Mouse (Mus musculus): ENCODE data around the gene Pdgfd.

Pdgfd gene

DNA sequence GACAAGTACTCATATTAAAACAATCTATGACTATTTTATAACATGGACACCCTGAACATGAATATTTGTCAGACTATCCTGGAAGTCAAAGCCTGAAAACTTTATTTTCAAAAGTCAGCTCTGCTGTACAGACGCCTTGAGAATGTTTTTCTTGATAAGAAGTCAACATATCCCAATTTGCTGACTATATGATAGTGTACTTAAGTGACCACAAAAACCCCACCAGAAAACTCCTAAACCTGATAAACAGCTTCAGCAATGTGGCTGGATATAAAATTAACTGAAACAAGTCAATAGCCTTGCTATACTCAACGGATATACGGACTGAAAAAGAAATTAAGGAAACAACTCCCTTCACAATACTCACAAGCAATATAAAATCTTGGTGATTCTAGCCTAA lies 137.5 kb downstream of the Pdgfd start:
- in situ Hi-C loops (cut with MboI; ENCODE audit: low sequenced_read_pairs), result no loop called here

DNA sequence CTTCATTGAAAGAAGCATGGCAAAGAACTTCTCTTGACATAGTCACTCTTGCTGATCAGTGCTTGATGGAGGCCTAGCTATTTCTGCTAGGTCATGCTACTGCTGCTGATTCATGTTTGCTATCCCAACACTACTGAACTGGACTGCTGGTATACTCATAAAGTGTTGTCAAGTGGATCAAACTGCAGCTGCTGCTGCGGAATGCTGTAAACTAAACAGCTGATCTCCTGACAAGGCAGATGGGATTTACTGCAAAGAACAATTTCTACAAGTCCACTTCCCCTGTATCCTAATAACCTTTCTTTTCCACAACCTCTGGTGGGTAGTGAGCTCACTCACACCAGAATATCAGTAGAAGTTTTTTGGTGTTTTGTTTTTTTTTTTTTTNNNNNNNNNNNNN lies 148.7 kb downstream of the Pdgfd start:
- in situ Hi-C loops (cut with MboI; ENCODE audit: low sequenced_read_pairs), result no loop called here

DNA sequence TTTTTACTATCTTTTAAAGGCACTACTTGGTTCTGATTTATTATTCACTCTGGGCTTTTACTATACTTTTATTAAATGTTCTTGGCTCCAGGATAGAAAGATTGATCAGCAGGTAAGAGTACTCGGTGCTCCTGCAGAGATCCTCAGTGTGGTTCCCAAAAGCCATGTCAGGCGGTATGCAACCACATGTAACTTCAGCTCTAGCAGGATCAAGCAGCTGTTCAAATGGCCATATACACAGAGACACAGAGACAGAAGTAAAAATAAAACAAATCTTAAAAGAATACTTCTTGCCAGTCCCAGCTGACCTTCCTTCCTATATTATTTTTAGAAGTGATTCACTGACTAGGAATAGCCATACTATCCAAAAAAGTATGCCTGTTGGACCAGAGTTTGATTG lies 157.0 kb downstream of the Pdgfd start:
- in situ Hi-C loops (cut with MboI; ENCODE audit: low sequenced_read_pairs), result no loop called here

DNA sequence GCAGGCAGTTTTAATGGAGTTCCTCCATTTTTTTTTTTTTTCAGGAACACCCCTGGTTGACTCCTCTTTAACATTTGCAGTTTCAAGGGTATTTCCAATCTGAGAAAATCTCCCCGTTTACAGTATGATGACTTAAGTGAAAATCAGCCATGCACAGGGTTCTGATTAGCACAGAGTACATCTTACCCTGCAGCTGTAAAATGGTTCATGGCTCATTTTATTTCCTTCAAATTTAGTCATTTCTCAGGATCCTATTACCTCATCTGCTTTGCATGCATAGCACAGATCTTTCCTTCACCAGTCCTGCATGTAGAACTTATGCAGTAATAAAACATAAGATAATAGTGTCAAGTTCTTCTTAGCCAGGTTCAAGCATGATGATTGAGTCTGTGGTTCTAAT lies 165.1 kb downstream of the Pdgfd start:
- in situ Hi-C loops (cut with MboI; ENCODE audit: low sequenced_read_pairs), result no loop called here

DNA sequence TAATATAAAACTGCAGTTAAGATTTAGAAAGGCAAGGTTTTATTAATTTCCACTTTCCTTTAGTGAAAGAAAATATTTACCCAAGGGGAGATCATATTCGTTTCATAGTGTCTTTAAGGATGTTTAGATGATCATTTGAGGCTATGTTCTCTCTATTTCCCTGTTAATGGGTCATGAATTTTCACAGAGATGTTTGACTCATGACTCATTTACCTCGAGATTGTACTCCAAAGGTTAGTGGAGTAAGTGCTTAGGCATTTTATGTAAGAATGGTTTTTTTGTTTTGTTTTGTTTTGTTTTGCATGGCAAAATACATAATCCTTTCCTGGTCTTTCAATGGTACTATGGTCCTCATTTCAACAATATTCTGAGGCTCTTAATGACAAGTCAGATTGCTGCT lies 167.9 kb downstream of the Pdgfd start:
- in situ Hi-C loops (cut with MboI; ENCODE audit: low sequenced_read_pairs), result no loop called here

DNA sequence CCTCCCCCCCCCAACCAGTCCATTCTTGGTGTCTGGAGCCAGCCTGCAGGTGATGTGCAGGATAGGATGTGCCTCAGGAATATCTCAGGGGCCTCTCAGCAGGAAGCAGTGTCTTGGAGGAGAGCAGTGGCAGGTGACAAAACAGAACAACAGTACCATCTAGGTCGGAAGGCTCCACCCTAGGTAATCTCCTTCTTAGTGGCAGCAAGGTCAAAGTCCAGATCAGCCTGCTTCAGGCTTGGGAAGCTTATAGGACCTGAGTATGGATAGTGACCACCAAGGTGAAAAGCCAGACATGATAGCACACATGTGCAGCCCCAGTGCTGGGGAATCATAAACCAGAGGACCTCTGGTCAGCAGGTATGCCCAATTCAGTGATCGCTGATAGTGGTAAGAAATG lies 169.5 kb downstream of the Pdgfd start:
- in situ Hi-C loops (cut with MboI; ENCODE audit: low sequenced_read_pairs), result no loop called here

DNA sequence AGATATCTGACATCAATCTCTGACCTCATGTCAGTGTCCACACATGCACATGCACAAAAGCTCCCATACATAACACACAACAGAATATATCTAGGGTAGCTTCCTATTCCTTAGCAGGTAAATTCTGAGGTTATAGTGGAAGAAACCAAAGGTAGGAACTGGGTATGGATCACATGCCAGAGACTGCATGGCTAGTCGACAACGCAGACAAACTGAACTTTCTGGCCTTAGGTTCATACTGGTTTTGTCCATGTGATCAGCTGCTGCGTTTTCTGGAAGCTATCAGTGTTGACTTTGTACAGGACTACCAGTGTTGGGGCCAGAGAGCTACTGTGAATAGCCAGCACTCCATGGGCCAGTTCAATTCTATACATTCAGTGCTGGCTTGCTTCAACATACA lies 170.0 kb downstream of the Pdgfd start:
- in situ Hi-C loops (cut with MboI; ENCODE audit: low sequenced_read_pairs), result no loop called here

DNA sequence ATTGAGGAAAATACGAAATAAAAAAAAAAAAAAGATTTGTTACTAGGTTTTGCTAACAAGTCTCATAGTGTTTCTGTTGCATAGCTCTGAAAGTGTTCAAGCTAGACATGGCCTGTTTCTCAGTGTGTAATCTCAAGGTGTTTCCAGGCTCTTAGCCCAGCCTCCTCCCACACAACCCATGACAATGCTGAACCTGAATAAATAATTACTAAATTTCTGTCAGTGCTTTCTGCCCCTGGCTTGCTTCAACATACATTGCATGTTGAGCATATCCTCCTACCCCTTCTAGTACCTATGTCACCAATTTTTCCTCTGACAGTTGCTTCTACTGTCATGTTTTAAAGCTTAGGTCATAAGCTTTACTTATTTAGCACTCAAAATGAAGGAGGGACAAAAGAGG lies 171.0 kb downstream of the Pdgfd start:
- in situ Hi-C loops (cut with MboI; ENCODE audit: low sequenced_read_pairs), result no loop called here

DNA sequence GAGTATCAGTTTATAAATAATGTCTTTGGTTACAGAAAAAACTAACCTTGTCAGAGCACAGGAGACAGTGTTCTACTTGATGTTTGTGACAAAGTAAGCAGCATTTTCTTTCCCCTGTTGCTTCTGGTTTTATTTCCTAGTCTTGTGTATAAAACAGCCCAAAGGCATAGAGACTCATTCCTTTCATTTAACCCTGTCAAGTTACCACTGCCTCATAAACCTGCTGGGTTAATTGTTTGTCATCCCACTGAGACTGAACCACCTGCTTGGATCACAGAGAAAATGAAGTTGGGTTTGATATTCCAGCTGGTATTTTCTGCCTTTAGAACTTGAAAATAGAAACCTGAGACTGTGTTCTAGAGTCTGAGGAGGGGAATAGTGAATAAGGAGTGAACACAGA lies 172.4 kb downstream of the Pdgfd start:
- in situ Hi-C loops (cut with MboI; ENCODE audit: low sequenced_read_pairs), result no loop called here

DNA sequence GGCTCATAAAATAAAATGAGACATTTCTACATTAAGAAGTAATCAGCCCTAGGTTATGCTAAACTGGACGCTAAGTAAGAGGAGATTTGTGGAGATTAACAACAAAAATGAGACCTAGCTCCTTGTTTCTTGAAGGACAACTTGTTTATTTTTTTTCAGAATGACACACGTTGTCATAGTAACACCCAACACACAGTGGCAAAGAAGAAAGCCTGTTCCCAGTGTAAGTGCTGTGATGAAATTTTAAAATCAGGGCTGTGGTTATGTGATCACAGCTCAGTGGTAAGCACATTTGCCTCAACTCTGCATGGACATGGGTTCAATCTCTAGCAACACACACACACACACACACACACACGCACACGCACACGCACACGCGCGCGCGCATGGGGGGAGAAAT lies 174.5 kb downstream of the Pdgfd start:
- in situ Hi-C loops (cut with MboI; ENCODE audit: low sequenced_read_pairs), result no loop called here

DNA sequence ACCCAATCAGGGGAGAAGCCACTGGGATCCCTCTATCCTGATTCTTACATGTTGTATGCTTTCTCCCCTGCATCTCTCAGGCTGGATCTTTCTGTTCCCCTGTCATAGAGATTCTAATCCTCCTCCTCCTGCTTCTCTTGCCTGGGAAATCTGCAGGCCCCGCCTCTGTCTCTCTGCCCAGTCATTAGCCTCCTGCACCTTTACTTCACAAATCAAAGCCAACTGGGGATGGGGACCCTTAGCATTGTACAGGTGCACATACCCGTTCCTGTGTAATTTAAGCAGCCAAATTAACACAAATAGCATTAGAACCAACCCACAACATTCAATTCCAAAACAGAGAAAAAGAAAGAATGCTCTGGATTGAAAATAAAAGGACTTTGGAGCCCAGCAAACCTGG lies 176.1 kb downstream of the Pdgfd start:
- in situ Hi-C loops (cut with MboI; ENCODE audit: low sequenced_read_pairs), result no loop called here

DNA sequence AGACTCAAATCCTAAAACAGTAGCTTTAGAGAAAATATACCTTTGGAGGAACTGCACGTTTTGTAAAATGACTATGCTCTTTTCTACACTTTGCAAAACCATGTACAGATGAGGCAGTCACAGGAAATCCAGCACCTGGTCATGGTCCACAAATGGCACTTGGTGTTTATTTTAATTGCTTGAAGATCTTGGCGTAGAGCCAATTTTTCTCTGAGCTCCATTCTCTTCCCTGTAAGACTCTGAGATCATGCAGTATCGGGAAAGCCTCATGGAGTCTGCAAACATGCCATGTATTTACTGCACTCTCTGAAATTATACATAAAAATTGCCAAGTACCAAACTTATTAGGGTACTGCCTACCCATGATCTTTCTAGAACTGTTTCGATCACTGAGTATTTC lies 176.5 kb downstream of the Pdgfd start:
- in situ Hi-C loops (cut with MboI; ENCODE audit: low sequenced_read_pairs), result no loop called here

DNA sequence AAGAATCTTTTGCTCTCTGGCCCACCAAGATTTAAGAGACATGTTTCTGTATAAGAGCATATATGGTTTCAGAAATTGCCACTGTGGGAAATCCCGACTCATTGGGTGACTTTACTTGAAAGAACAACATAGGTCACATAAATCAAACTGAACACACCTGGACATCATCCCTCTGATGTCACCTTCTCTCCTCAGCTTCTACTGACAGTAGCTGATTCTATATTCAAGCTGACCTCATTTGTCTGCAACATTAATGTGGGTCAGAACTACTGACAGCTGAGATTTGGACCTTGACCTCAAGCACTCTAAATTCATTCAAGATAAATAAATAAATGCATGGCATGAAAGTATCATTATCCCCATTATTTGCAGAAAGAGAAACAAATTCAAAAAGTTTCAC lies 177.0 kb downstream of the Pdgfd start:
- in situ Hi-C loops (cut with MboI; ENCODE audit: low sequenced_read_pairs), result no loop called here

DNA sequence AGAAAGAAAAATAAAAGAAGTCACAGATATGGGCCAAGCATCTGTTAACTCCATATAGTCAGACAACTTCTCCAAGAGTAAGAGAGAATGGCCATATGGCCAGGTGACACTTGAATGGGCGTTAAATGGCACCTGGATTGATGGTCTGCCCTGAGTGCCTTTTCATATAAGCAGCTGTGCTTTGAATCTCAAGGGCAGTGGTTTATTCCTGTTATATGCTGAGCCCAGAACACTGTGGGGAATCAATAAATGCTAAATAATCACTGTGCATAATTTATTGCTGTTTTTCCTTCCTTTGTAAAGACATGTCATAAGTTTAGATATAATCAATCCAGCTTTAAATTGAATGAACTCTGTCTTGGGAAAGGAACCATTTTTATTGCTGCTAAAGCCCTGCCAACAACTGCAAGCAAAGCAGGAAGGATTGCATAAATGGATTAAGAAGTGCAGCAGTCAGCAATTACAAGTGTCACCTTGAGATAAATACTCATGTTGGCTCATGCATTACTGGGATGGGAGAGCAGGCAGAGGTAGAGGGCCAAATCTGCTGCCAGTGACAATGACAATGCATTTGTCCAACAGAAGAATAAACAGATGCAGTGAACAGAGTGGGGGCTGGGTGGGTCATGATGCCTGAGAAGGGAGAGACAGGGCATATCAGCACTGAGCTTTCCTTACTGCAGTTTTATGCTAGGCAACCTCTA lies 185.0 kb downstream of the Pdgfd start:
- in situ Hi-C loops (cut with MboI; ENCODE audit: low sequenced_read_pairs), result no loop called here

DNA sequence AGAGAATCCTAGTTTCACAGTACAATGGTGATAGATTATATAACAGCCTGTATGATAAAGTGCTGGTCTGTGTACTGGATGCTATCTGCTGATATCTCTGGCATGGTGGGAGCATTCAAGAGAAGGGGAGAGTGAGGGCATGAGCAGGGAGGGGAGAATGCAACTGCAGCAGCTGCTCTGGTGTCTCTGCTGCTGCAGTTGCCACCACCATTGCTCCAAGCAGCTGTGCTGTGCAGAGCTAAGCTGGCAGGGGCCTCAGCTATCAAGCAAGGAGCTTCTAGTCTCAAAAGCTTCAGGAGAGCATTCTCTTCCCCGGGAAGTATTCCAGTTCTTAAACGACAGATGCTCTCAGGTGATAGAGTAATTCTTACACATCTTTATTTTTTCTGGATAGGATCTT lies 192.4 kb downstream of the Pdgfd start:
- in situ Hi-C loops (cut with MboI; ENCODE audit: low sequenced_read_pairs), result no loop called here

DNA sequence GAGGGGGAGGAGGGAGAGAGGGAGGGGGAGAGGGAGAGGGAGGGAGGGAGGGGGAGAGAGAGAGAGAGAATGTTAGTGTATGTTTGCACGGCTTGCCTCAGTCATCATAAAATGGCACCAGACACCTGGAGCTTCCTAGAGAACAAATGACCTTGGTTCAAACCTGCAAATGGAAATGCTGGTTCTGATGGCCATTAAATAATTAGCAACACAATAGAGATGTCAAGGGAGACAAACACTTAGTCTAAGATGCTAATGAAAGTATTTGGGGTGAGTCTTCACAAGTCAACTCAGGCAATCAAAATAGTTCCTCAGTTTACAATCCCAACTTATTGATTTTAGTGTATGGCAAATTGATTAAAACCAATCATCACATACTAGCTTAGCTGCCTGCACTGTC lies 198.2 kb downstream of the Pdgfd start:
- in situ Hi-C loops (cut with MboI; ENCODE audit: low sequenced_read_pairs), result no loop called here

DNA sequence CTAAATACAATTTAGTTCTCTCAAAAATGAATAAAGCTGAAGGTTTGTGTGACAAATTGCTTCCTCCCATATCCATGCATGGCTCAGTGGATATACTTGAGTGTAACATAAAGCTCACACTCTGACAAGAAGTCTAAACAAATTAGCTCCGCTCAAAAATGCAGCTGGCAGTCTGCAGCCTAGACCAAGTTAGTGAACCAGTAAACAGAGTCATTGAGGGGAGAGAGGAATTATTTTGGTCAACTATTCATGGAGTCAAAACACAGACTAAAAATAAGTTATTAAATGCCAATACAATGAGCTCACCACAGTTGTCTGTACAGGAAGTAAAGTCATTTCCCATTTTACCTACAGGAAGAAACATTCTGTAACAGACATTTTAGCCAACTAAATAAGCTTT lies 233.4 kb downstream of the Pdgfd start:
- in situ Hi-C loops (cut with MboI; ENCODE audit: low sequenced_read_pairs), result no loop called here

DNA sequence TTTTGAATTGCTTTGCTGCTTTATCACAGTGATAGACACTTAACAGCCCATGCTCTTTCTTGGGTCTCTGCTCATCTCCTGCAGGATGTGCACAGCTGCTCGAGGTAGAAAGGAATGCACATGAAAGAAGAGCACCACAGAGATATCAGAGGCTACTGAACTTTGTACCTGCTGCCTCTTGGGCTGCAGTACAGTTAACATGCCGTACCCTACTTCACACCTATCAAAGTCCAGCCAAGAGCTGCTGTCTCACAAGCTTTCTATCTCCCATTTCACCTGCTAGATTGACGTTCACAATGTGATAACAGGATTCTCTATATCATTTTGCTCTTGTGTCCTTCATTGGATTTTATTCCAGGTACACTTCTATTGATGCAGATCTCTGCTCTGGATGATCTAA lies 238.2 kb downstream of the Pdgfd start:
- in situ Hi-C loops (cut with MboI; ENCODE audit: low sequenced_read_pairs), result no loop called here

DNA sequence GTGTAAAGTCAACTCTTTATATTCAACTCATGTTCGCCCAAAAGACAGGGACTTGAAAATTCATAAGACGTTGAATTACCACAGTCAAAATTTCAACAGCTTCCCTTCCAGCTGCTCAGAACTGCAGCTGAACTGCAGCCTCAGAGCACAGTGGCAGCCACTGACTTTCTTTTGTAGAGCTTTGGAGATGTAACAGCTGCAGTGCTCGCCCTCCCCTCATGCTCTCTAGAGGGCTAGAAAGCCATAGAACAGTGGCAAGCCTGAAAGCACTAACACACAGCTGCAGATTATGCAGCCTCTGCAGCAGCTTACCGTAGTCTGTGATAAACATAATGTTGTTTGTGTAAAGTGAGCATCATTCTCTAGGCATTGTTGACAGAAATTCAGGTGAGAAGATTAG lies 239.6 kb downstream of the Pdgfd start:
- in situ Hi-C loops (cut with MboI; ENCODE audit: low sequenced_read_pairs), result no loop called here

DNA sequence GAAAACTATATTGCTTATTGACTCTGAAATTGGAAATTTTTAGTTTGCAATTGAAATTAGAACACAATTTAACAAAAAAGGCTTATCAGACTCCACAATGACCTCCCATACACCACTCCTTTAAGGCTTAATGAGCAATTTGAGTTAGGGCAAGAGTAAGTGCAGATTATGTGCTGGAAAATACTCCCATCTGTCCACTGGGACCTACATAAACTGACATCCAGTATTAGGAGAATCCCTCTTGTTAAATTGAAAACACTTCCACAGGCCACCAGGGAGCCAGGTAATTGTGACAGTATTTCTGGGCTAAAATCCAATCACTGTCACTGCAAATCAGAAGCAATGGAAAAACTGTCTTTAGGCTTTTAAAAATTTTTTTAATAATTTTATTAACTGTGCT lies 256.2 kb downstream of the Pdgfd start:
- in situ Hi-C loops (cut with MboI; ENCODE audit: low sequenced_read_pairs), result no loop called here

Data from CH12F3 (cell line).